Mouse (Mus musculus) olfactory bulb, adult 2 months (tissue): ENCODE data around the gene Snx17.

ENCODE experiments used
- CTCF ChIP-seq: fragments of 200-500 bp; IDR thresholded peaks from 2 replicates; pipeline ENCODE4 v1.5.1; 2012; ENCODE audit warnings: low read depth, mild to moderate bottlenecking, low read length, moderate library complexity; ENCODE audit not compliant: insufficient read depth
- POLR2A ChIP-seq: fragments of 200-500 bp; IDR thresholded peaks from 2 replicates; pipeline ENCODE4 v1.6.1; 2012; ENCODE audit warnings: mild to moderate bottlenecking, low read depth, low read length, moderate library complexity; ENCODE audit not compliant: insufficient read depth

DNA sequence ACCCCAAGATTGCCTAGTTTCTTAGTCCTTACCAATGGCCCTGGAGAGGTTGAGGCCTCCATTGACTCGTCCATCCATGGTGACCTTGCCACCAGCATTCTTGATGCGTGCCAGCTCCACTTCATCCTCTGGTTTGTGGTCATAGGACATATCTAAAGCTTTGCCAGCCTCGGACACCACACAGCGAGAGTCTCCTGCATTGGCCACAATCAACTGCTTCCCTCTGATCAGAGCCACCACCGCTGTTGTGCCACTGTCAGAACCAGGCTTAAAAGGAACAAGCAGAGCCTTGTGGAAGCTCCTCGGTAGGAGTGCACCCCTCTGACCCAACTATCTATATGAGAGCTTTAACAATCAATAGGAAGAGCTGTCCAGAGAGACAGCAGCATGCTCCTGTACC, 11.4 kb downstream of the Snx17 start:
- no peak for TF ChIP-seq POLR2A
- TF ChIP-seq CTCF = no peak
